Mouse (Mus musculus): ENCODE data around the gene Olfr1105.

Gene Olfr1105

GRCm38 (mm10) chr2:87036431-87036830 is at the start of gene Olfr1105:
TSS of gene Olfr1105 (minus strand) at chr2:87036531.
- no peak for DNase-seq (ENCODE audit: low spot score in 2 of 2)

- no peak for DNase-seq (ENCODE audit: low spot score in 2 of 2)
These were observed 39.4 kb upstream of the Olfr1105 start, which contains the start of gene Olfr1107 for GRCm38 (mm10) chr2:87075717-87076116. TSS of gene Olfr1107 (minus strand) at chr2:87075817.

- no peak for DNase-seq (ENCODE audit: low spot score in 2 of 2)
These were observed 15.8 kb upstream of the Olfr1105 start, which contains the start of gene Olfr1106 for GRCm38 (mm10) chr2:87052173-87052572. TSS of gene Olfr1106 (minus strand) at chr2:87052273.

GRCm38 (mm10) chr2:87026980-87027379 is 9.4 kb downstream of the Olfr1105 start, which contains the start of gene Olfr1104:
TSS of gene Olfr1104 (minus strand) at chr2:87027080.
- DNase-seq (ENCODE audit: low spot score in 2 of 2): no peak

GRCm38 (mm10) chr2:86998098-86998497 is 38.2 kb downstream of the Olfr1105 start, which contains the start of gene Olfr1102:
TSS of gene Olfr1102 (plus strand) at chr2:86998398.
- no peak for DNase-seq (ENCODE audit: low spot score in 2 of 2)

GRCm38 (mm10) chr2:86991121-86991520 is 45.2 kb downstream of the Olfr1105 start, which contains the start of gene Olfr1101:
TSS of gene Olfr1101 (minus strand) at chr2:86991221.
- DNase-seq (ENCODE audit: low spot score in 2 of 2): no peak

All from spleen, postnatal 36 days (tissue).